Mouse (Mus musculus): ENCODE results near the gene Polr2l. TPM values are rescaled to one million over a fixed set of nuclear protein-coding genes. Genes with fewer than 3 reads are reported as not detected.

Polr2l gene
- polyA plus RNA-seq, 1 experiment from 2014 or later: 57.5 TPM

GRCm38 (mm10) chr7:141472763-141473162 lies 2.2 kb downstream of the Polr2l start:
- 77% methylated on average over 6 of the region's 6 CpGs for WGBS
- no peak overlapping the region for H3K9ac ChIP-seq

GRCm38 (mm10) chr7:141472226-141472625 lies 2.7 kb downstream of the Polr2l start:
- 85% methylated on average over 6 of the region's 6 CpGs for WGBS
- Histone ChIP-seq H3K4me3 (no peak overlapping the region), H3K4me2 (no peak overlapping the region), H3K4me1 (peaks cover 62% of the 10 kb centered on the region), H3K27ac (no peak overlapping the region), H3K36me3 (peaks cover 36% of the 10 kb centered on the region), H3K9ac (no peak overlapping the region), H3K9me3 (no peaks in the 10 kb centered on the region), H3K27me3 (no peaks in the 10 kb centered on the region)
- no peak for ATAC-seq (ENCODE audit: insufficient number of reproducible peaks, low FRiP score, low TSS enrichment, low read depth)

More at GRCm38 (mm10) chr7:141472763-141473162, 2.2 kb downstream of the Polr2l start:
- H3K9me3 ChIP-seq: no peaks in the 10 kb centered on the region
- H3K36me3 ChIP-seq: peaks cover 36% of the 10 kb centered on the region
- H3K27ac ChIP-seq: no peak overlapping the region
- H3K4me2 ChIP-seq: no peak overlapping the region
- ATAC-seq (ENCODE audit: insufficient number of reproducible peaks, low FRiP score, low TSS enrichment, low read depth): no peak
- H3K27me3 ChIP-seq: no peaks in the 10 kb centered on the region
- peaks cover 63% of the 10 kb centered on the region for H3K4me1 ChIP-seq
- H3K4me3 ChIP-seq: no peak overlapping the region

- Histone ChIP-seq H3K27me3 (no peaks in the 10 kb centered on the region), H3K9me3 (no peaks in the 10 kb centered on the region), H3K4me2 (no peak overlapping the region), H3K36me3 (peaks cover 36% of the 10 kb centered on the region), H3K9ac (no peak overlapping the region), H3K4me3 (no peak overlapping the region), H3K27ac (no peak overlapping the region), H3K4me1 (peaks cover 60% of the 10 kb centered on the region)
- WGBS: 70% methylated on average over 1 of the region's 1 CpGs
- ATAC-seq (ENCODE audit: insufficient number of reproducible peaks, low FRiP score, low TSS enrichment, low read depth): no peak
Measured at GRCm38 (mm10) chr7:141471236-141471635, 3.7 kb downstream of the Polr2l start.

GRCm38 (mm10) chr7:141470637-141470944 lies 4.3 kb downstream of the Polr2l start:
- Histone ChIP-seq H3K27me3 (peaks cover 1% of the 10 kb centered on the region; the same call in 1 of the 2 replicates), H3K4me2 (no peak overlapping the region), H3K9ac (no peak overlapping the region), H3K9me3 (no peaks in the 10 kb centered on the region), H3K27ac (no peak overlapping the region), H3K4me1 (peaks cover 59% of the 10 kb centered on the region), H3K36me3 (peaks cover 36% of the 10 kb centered on the region), H3K4me3 (no peak overlapping the region)
- no peak for ATAC-seq (ENCODE audit: insufficient number of reproducible peaks, low FRiP score, low TSS enrichment, low read depth)
- WGBS: 92% methylated on average over 10 of the region's 10 CpGs

GRCm38 (mm10) chr7:141469901-141470636 lies 4.9 kb downstream of the Polr2l start:
- Histone ChIP-seq H3K9me3 (no peaks in the 10 kb centered on the region), H3K27me3 (peaks cover 4% of the 10 kb centered on the region; the same call in 1 of the 2 replicates), H3K4me2 (no peak overlapping the region), H3K4me3 (no peak overlapping the region), H3K27ac (no peak overlapping the region), H3K9ac (no peak overlapping the region), H3K36me3 (peaks cover 36% of the 10 kb centered on the region), H3K4me1 (peaks cover 60% of the 10 kb centered on the region)
- WGBS: 88% methylated on average over 18 of the region's 18 CpGs
- no peak for ATAC-seq (ENCODE audit: insufficient number of reproducible peaks, low FRiP score, low TSS enrichment, low read depth)

GRCm38 (mm10) chr7:141469352-141469751 lies 5.6 kb downstream of the Polr2l start:
- H3K36me3 ChIP-seq: peaks cover 36% of the 10 kb centered on the region
- no peak for ATAC-seq (ENCODE audit: insufficient number of reproducible peaks, low FRiP score, low TSS enrichment, low read depth)
- H3K4me3 ChIP-seq: peak overlapping the region; percentile 73
- no peaks in the 10 kb centered on the region for H3K9me3 ChIP-seq
- 82% methylated on average over 6 of the region's 6 CpGs for WGBS
- H3K4me2 ChIP-seq: peak overlapping the region; percentile 75
- peak overlapping the region; percentile 90 for H3K27ac ChIP-seq
- peaks cover 11% of the 10 kb centered on the region for H3K27me3 ChIP-seq
- H3K4me1 ChIP-seq: peaks cover 65% of the 10 kb centered on the region
- 0 out of 2 replicates have a peak overlapping the region, but pooled peaks have one; percentile 3 for H3K9ac ChIP-seq

GRCm38 (mm10) chr7:141468522-141469211 lies 6.3 kb downstream of the Polr2l start:
- WGBS: 11% methylated on average over 8 of the region's 8 CpGs
- H3K4me3 ChIP-seq: peak overlapping the region; percentile 73
- ATAC-seq (ENCODE audit: insufficient number of reproducible peaks, low FRiP score, low TSS enrichment, low read depth): peak; percentile 31; the same call in 1 of the 2 replicates
- H3K36me3 ChIP-seq: peaks cover 36% of the 10 kb centered on the region
- peaks cover 65% of the 10 kb centered on the region for H3K4me1 ChIP-seq
- H3K9me3 ChIP-seq: no peaks in the 10 kb centered on the region
- H3K27me3 ChIP-seq: peaks cover 18% of the 10 kb centered on the region
- H3K4me2 ChIP-seq: peak overlapping the region; percentile 75
- H3K27ac ChIP-seq: peak overlapping the region; percentile 90
- peak overlapping the region; percentile 74 for H3K9ac ChIP-seq

- Histone ChIP-seq H3K36me3 (peaks cover 36% of the 10 kb centered on the region), H3K4me2 (peak overlapping the region; percentile 75), H3K27ac (peak overlapping the region; percentile 90), H3K4me1 (peaks cover 64% of the 10 kb centered on the region), H3K9ac (peak overlapping the region; percentile 74), H3K9me3 (no peaks in the 10 kb centered on the region), H3K4me3 (peak overlapping the region; percentile 73), H3K27me3 (peaks cover 23% of the 10 kb centered on the region)
- 13% methylated on average over 5 of the region's 5 CpGs for WGBS
- ATAC-seq (ENCODE audit: insufficient number of reproducible peaks, low FRiP score, low TSS enrichment, low read depth): no peak
Measured at GRCm38 (mm10) chr7:141468164-141468521, 6.8 kb downstream of the Polr2l start.

- H3K4me2 ChIP-seq: peak within 1 kb of the TSS; percentile 75
- H3K36me3 ChIP-seq: peaks cover 31% of the 10 kb centered on the region
- peak within 1 kb of the TSS; percentile 90 for H3K27ac ChIP-seq
- peak within 1 kb of the TSS; percentile 74 for H3K9ac ChIP-seq
- peaks cover 29% of the 10 kb centered on the region for H3K27me3 ChIP-seq
- H3K4me3 ChIP-seq: peak within 1 kb of the TSS; percentile 73
- under 1% methylated on average over 52 of the region's 52 CpGs for WGBS
- H3K4me1 ChIP-seq: peaks cover 65% of the 10 kb centered on the region
- ATAC-seq (ENCODE audit: insufficient number of reproducible peaks, low FRiP score, low TSS enrichment, low read depth): peak; percentile 78
- no peaks in the 10 kb centered on the region for H3K9me3 ChIP-seq
Measured at GRCm38 (mm10) chr7:141467230-141468030, 7.5 kb downstream of the Polr2l start, which contains the start of gene Cd151. Gene Cd151 (plus strand): TSS chr7:141467392.

- H3K27ac ChIP-seq: peak overlapping the region; percentile 90; the same call in 1 of the 2 replicates
- H3K27me3 ChIP-seq: peaks cover 37% of the 10 kb centered on the region
- peak overlapping the region; percentile 75 for H3K4me2 ChIP-seq
- peaks cover 25% of the 10 kb centered on the region for H3K36me3 ChIP-seq
- WGBS: 50% methylated on average over 10 of the region's 10 CpGs
- H3K9ac ChIP-seq: no peak overlapping the region
- H3K4me3 ChIP-seq: peak overlapping the region; percentile 73
- ATAC-seq (ENCODE audit: insufficient number of reproducible peaks, low FRiP score, low TSS enrichment, low read depth): no peak
- no peaks in the 10 kb centered on the region for H3K9me3 ChIP-seq
- peaks cover 72% of the 10 kb centered on the region for H3K4me1 ChIP-seq
Measured at GRCm38 (mm10) chr7:141466607-141467148, 8.3 kb downstream of the Polr2l start.

GRCm38 (mm10) chr7:141466045-141466394 lies 8.9 kb downstream of the Polr2l start:
- Histone ChIP-seq H3K4me1 (peaks cover 77% of the 10 kb centered on the region), H3K36me3 (peaks cover 19% of the 10 kb centered on the region), H3K9ac (no peak overlapping the region), H3K27me3 (peaks cover 42% of the 10 kb centered on the region), H3K4me2 (0 out of 2 replicates have a peak overlapping the region, but pooled peaks have one; percentile 44), H3K27ac (peak overlapping the region; percentile 59), H3K4me3 (no peak overlapping the region), H3K9me3 (no peaks in the 10 kb centered on the region)
- 74% methylated on average over 7 of the region's 7 CpGs for WGBS
- no peak for ATAC-seq (ENCODE audit: insufficient number of reproducible peaks, low FRiP score, low TSS enrichment, low read depth)
